Mouse (Mus musculus): ENCODE results near the gene Znhit3. TPM values are rescaled to one million over a fixed set of nuclear protein-coding genes. Genes with fewer than 3 reads are reported as not detected.
A peak's percentile ranks its signal among the peaks of the same experiment; 100 is the strongest.

Znhit3 gene
- polyA plus RNA-seq, 1 experiment, result 11.0 TPM

DNA sequence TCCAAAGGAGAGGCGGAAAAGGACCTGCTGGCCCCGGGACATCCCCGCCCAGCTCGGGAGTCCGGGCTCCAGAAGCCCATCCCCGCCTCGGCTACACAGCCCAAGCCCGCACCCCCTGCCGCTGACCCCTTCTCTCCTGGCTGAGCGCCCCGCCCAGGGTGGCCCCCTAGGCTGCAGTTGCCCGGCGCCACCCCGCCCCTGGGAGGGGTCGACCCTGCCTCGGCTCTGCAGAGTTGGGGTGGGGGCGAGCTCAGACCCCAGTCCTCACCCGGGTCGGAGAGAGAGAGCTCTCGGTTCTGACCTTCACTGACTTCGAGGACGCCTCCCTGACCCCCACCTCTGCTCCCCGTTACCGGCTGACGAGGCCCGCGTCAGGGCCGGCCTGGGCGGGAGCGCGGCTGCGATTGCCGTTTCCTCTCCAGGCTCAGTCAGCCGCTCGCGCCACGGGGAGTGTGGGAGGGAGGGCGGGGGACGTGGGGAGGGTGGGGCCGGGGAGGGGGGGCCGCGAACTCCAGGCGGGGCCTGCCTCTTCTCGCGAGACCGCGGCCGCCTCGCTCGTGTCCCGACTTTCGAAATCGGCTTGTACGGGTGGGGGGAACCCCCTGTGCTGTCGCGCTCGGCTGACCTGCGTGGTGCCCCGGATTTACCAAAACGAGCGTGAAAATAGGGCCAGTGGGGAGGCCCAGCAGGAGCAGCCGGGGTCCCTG lies 45.7 kb downstream of the Znhit3 start, which contains the start of gene Ggnbp2:
Ggnbp2 (minus strand) TSS at position 481 of the 707 bp plus-strand sequence.
- peak; percentile 95 for DNase-seq
- no peak for TF ChIP-seq CTCF (conservative IDR thresholded peaks at IDR 0.05; ENCODE audit: insufficient read depth, insufficient read length, low read depth, low read length)
- no peak for TF ChIP-seq POLR2A (IDR thresholded peaks at IDR 0.05; ENCODE audit: low read depth, low read length)
- peak within 1 kb of the TSS; percentile 100 for H3K27ac ChIP-seq (ENCODE audit: insufficient read depth, low read depth, low read length)
- H3K27me3 ChIP-seq (replicated peaks; ENCODE audit: control insufficient read depth, insufficient read depth, low read length), result no peaks in the 10 kb centered on the region
- peak within 1 kb of the TSS; percentile 98 for H3K4me3 ChIP-seq (ENCODE audit: insufficient read depth, low read depth, low read length)
- 1% methylated on average over 49 of the region's 62 CpGs for WGBS
- H3K36me3 ChIP-seq (ENCODE audit: control insufficient read depth, insufficient read depth, low read length), result peaks cover 2% of the 10 kb centered on the region; the same call in 1 of the 2 replicates
- H3K4me1 ChIP-seq (ENCODE audit: control insufficient read depth, insufficient read depth, low read length), result peaks cover 6% of the 10 kb centered on the region; the same call in 1 of the 2 replicates

GRCm38 (mm10) chr11:84869537-84870232 lies 46.5 kb downstream of the Znhit3 start:
- Histone ChIP-seq H3K4me1 (ENCODE audit: control insufficient read depth, insufficient read depth, low read length) (peaks cover 8% of the 10 kb centered on the region; the same call in 1 of the 2 replicates), H3K4me3 (ENCODE audit: insufficient read depth, low read depth, low read length) (peak overlapping the region; percentile 98), H3K27ac (ENCODE audit: insufficient read depth, low read depth, low read length) (peak overlapping the region; percentile 94), H3K27me3 (replicated peaks; ENCODE audit: control insufficient read depth, insufficient read depth, low read length) (no peaks in the 10 kb centered on the region), H3K36me3 (ENCODE audit: control insufficient read depth, insufficient read depth, low read length) (peaks cover 2% of the 10 kb centered on the region; the same call in 1 of the 2 replicates)
- WGBS, result 1% methylated on average over 59 of the region's 61 CpGs
- TF ChIP-seq POLR2A (IDR thresholded peaks at IDR 0.05; ENCODE audit: low read depth, low read length) (no peak), CTCF (conservative IDR thresholded peaks at IDR 0.05; ENCODE audit: insufficient read depth, insufficient read length, low read depth, low read length) (no peak)
- peak; percentile 96 for DNase-seq

GRCm38 (mm10) chr11:84868786-84869259 lies 47.3 kb downstream of the Znhit3 start:
- H3K27me3 ChIP-seq (replicated peaks; ENCODE audit: control insufficient read depth, insufficient read depth, low read length), result no peaks in the 10 kb centered on the region
- WGBS, result 3% methylated on average over 7 of the region's 7 CpGs
- DNase-seq, result peak; percentile 11
- peaks cover 3% of the 10 kb centered on the region; the same call in 1 of the 2 replicates for H3K36me3 ChIP-seq (ENCODE audit: control insufficient read depth, insufficient read depth, low read length)
- peak overlapping the region; percentile 98 for H3K4me3 ChIP-seq (ENCODE audit: insufficient read depth, low read depth, low read length)
- H3K4me1 ChIP-seq (ENCODE audit: control insufficient read depth, insufficient read depth, low read length), result peaks cover 8% of the 10 kb centered on the region; the same call in 1 of the 2 replicates
- H3K27ac ChIP-seq (ENCODE audit: insufficient read depth, low read depth, low read length), result peak overlapping the region; percentile 94
- TF ChIP-seq POLR2A (IDR thresholded peaks at IDR 0.05; ENCODE audit: low read depth, low read length) (no peak), CTCF (conservative IDR thresholded peaks at IDR 0.05; ENCODE audit: insufficient read depth, insufficient read length, low read depth, low read length) (no peak)

DNA sequence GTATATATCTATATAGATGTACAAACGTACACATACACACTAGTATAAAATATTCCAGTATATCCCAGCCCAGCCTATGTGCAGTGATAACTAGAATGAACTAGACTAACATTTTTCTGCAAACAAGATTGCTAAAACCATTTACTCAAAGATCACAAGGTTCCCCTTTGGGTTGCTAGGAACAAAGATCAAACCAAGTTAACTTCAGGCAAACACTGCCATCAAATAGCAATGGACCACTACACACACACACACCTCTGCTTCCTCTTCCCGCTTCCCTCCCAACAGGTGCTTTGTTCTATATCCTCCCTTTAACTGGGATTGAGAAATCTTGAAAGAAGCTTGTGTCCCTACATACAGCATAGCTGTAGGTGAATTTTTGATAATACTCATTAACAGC lies 48.6 kb downstream of the Znhit3 start:
- peak; percentile 41 for DNase-seq
- Histone ChIP-seq H3K4me3 (ENCODE audit: insufficient read depth, low read depth, low read length) (no peak overlapping the region), H3K4me1 (ENCODE audit: control insufficient read depth, insufficient read depth, low read length) (peaks cover 8% of the 10 kb centered on the region; the same call in 1 of the 2 replicates), H3K36me3 (ENCODE audit: control insufficient read depth, insufficient read depth, low read length) (peaks cover 4% of the 10 kb centered on the region; the same call in 1 of the 2 replicates), H3K27me3 (replicated peaks; ENCODE audit: control insufficient read depth, insufficient read depth, low read length) (no peaks in the 10 kb centered on the region), H3K27ac (ENCODE audit: insufficient read depth, low read depth, low read length) (no peak overlapping the region)
- 60% methylated on average over 2 of the region's 2 CpGs for WGBS
- TF ChIP-seq POLR2A (IDR thresholded peaks at IDR 0.05; ENCODE audit: low read depth, low read length) (no peak), CTCF (conservative IDR thresholded peaks at IDR 0.05; ENCODE audit: insufficient read depth, insufficient read length, low read depth, low read length) (no peak)

GRCm38 (mm10) chr11:84865268-84865667 lies 50.9 kb downstream of the Znhit3 start:
- no peak for TF ChIP-seq POLR2A (IDR thresholded peaks at IDR 0.05; ENCODE audit: low read depth, low read length)
- TF ChIP-seq CTCF (conservative IDR thresholded peaks at IDR 0.05; ENCODE audit: insufficient read depth, insufficient read length, low read depth, low read length), result no peak
- WGBS, result 19% methylated on average over 2 of the region's 2 CpGs
- peak; percentile 69 for DNase-seq
- H3K36me3 ChIP-seq (ENCODE audit: control insufficient read depth, insufficient read depth, low read length), result peaks cover 6% of the 10 kb centered on the region
- H3K4me1 ChIP-seq (ENCODE audit: control insufficient read depth, insufficient read depth, low read length), result peaks cover 8% of the 10 kb centered on the region; the same call in 1 of the 2 replicates
- H3K4me3 ChIP-seq (ENCODE audit: insufficient read depth, low read depth, low read length), result no peak overlapping the region
- no peaks in the 10 kb centered on the region for H3K27me3 ChIP-seq (replicated peaks; ENCODE audit: control insufficient read depth, insufficient read depth, low read length)
- H3K27ac ChIP-seq (ENCODE audit: insufficient read depth, low read depth, low read length), result no peak overlapping the region

Other genes with a start within 250 kb of the Znhit3 start
- gene Mrm1, start 96.9 kb downstream of the Znhit3 start, polyA plus RNA-seq (2012; rRNA removed), result 9.3 and 10.3 TPM in 2 replicates
- 60.4 and 63.4 TPM in 2 replicates for gene Dhrs11, start 87.4 kb downstream of the Znhit3 start, polyA plus RNA-seq (2012; rRNA removed)
- 36.6 and 48.6 TPM in 2 replicates for gene Ggnbp2, start 45.5 kb downstream of the Znhit3 start, polyA plus RNA-seq (2012; rRNA removed)
- 36.4 and 48.0 TPM in 2 replicates for gene Myo19, start 36.2 kb downstream of the Znhit3 start, polyA plus RNA-seq (2012; rRNA removed)
- 1.7 and 2.3 TPM in 2 replicates for gene Pigw, start 36.1 kb downstream of the Znhit3 start, polyA plus RNA-seq (2012; rRNA removed)
- gene Car4, start 41.4 kb upstream of the Znhit3 start, polyA plus RNA-seq (2012; rRNA removed), result 91.5 and 107 TPM in 2 replicates
- gene Usp32, start 223.8 kb upstream of the Znhit3 start, polyA plus RNA-seq (2012; rRNA removed), result 8.0 and 9.6 TPM in 2 replicates